Mouse (Mus musculus) adipocyte (in vitro differentiated cells): ENCODE measurements at regions not wholly inside any gene's neighbourhood (a gene's known extent, or its start where the extent isn't known, plus 50 kb on each side); places are given as distances from the start of the nearest gene placed in this dataset.
A peak's percentile ranks its signal among the peaks of the same experiment; 100 is the strongest.

Source experiments
- DNase-seq: peaks from one replicate; pipeline ENCODE4 v3.0.0-alpha.2; 2016; ENCODE audit warnings: low spot score

DNA sequence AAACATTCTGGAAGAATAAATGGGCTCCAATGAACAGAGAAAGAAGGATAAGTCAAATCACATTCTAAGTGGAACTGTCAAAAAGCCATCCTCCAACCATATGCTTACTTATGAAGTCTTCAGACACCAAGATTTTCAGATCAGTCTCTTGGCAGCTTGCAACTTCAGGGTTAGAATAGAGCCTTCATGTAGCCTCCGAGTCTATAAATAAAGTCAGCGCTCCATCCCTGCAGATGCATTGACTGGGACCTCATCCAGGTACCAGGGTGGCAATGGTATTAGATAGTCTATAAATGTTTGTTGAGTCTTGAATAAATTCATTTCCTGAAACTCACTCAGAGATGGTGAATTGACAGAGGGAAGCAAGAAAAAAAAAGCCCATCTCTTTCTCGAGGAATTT lies 107.2 kb upstream of the Eepd1 start:
- DNase-seq = no peak

DNA sequence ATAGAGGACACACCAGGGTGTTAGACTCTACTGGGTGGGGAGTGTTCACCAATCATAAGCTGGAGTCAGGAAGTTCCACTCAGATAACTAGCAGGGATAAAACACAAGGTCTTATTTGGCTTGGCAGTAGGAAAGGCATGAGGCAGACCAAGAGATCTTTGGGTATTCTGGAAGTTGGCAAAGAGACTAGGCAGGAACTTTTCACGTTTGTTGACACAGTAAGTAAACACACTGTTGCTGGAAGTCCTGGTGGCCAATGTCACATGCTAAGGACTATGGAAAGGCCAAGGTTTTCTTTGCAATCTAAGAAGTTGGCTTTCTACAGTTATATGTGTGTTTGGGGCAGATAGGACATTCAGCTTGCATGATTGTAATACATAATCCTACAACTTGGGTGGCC lies 105.1 kb upstream of the Eepd1 start:
- no peak for DNase-seq

DNA sequence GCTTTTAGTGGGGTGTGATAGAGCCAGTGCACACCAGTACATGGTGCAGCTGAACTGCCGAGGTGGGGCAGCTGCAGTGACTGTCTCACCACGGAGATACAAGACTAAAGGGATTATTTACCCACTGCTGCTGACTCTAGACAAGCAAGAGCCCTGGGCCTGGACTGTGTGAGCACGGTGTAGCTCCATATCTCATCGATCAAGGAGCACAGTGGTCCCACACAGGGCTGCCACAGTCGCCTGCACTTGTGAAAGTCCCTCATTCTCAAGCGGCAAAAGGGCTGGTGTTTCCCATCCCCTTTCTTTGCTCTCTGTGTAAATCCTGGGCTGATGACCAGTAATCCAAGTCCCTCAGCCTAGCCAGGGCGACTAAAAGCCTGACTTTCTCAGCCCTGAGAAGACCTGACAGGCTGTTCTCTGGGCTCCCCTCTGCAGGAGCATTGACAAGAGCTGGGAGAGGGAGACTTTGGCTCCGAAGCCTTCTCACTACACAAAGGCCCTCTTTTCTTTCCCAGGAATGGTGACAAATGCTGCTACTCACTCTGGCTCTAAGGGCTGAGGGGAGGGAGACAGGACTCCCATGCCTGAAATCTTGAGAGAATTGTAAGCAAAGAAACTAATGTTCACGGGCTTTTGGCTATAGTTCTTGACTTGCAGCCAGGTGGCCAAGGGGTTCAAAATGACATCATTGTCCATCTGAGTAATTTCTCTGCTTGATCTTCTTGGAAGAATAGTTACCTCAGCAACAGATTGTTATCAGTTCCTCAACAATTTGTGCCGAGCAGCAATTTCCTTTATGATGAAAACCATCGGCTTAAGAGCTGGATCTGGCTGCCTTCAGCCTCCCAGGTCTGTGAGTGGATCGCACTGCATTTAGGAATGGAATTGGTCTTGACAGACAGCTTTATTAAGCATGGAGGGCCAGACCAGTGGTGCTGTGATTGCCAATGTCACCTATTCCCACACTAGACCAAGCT lies 103.3 kb upstream of the Eepd1 start:
- DNase-seq = no peak

DNA sequence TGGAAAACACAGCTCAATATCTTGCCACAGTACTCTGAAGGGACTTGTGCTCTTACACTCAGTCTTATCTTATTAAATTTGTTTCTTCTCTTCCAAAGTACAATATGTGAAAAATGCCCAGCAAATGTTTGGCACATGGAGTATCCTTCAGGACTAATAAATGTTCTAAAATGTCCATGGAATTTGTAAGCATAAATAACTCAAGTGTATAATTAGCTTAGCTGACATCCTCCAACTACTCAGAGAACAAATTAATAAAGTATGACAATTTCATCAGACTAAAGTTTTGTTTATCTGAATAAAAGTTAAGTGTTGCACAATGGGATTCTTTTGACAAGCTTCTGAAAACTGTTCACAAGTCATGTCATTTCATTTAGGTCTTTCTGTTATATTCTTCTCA lies 96.0 kb upstream of the Eepd1 start:
- peak; percentile 21 for DNase-seq

DNA sequence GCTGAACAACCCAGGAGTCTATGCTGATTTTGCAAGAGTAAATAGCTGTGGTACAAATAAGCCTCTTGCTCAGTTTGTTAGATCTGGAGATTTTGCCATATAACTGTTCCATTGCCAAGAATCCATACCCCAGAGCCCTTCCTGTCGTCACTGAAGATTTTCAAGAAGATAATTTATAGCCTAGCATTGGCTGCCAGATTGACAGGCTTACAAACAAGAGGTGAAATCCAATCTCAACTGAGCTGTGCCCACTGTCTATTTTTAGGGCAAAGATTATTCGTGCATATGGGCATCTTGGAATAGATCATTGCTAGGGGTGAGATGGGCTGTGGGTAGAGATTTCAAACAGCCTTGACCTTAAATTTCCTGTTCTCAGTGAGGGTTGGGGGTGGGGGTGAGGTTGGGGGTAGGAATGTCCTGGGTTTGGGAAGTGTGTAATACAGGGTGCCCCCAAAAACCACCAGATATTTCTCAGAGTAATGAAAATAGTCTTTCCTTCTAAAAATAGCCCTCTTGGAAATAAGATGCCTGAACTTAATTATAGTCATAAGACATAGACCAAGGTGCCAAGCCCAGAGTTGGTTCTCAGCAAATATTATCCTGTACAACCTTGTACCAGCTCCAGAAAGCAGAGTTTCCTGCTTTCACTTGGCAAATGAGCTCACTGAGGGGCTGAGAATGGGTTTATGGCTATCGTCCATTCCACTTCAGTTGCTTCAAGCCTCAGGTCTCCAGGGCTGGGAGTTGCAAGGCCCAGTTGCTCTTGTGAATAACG lies 93.3 kb upstream of the Eepd1 start:
- DNase-seq = peak; percentile 79

DNA sequence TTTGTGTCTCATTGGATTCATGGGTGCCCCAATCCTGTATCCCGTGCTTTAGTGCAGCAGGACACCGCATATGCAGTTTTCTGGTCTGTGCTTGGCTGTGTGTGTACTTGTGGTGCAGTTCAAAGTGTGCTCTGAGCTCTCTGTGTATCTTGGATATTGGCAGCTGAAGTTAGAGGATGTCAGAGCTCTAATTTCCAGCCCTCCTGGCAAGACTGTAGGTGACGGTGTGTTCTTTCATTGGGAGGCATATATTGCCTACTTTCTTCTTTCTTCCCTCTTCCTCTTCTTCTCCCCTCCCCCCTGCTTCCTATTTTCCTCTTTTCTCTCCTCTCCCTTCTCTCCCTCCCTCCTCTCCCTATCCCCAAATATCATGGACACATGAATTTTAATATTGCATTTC lies 92.0 kb upstream of the Eepd1 start:
- no peak for DNase-seq

DNA sequence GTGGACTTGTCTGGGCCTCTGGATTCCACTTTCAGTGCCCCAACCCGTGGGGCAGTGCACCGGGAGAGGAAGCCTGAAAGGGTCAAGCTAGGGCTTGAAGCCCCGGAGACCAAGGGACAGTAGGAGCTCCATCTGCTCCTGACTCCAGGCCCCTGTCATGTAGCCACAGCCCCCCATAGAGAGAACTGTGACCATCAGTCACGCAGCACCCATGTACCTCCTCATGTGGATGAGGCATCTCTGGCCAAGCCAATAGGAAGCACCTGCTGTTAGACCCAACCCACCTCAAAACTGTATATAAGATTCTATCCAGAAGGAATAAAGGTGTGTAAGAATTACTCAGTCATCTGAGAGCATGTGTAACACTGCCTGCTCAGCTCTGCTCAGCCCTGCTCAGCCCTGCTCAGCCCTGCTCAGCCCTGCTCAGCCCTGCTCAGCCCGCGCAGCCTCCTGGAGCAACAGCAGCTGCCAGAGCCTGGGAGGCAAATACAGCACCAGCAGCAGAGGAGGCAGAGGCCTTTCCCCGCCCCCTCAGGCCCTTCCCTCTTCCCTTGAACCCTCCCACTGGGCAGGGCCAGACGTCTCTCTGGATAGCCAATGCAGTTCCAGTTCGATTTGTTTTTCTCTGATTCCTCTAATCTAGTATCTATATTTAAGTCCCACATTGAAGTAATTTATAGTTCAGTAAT lies 80.6 kb upstream of the Eepd1 start:
- no peak for DNase-seq

DNA sequence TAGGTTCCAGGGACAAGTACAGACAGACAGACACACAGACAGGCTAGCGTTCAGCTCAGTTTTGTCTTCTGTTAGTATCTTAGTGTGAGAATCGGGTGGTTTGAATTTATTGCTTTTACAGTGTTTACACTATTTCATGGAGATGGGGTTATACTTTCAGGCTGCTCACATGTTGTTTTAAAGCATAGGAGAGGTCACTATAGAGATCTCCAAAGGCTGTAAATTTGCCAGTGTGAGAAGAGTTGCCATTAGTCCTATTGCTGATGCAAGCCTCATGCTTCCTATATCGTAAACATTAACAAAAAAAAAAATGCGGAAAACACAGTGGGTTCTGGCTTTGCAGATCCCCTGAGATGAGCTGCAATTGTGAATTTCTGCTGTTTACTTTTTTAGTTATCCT lies 75.5 kb upstream of the Eepd1 start:
- DNase-seq = no peak

DNA sequence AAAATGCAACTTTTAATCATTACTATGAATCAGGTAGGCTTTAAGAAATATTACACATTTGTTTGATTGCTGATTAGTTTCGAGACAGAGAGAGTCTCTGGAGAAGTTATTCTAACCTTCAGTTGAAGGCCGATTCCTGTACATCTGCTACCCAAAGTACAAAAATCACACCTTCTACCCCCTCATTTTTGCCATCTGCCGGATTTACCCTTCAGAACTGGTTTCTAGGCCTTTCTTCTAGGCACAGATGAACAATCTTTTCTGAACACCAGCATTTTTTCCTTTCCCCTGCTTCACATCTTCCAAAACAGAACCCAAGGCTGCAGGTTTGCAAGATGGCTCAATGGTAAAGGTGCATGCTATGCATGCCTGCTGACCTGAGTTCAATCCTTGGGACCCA lies 72.8 kb upstream of the Eepd1 start:
- no peak for DNase-seq

DNA sequence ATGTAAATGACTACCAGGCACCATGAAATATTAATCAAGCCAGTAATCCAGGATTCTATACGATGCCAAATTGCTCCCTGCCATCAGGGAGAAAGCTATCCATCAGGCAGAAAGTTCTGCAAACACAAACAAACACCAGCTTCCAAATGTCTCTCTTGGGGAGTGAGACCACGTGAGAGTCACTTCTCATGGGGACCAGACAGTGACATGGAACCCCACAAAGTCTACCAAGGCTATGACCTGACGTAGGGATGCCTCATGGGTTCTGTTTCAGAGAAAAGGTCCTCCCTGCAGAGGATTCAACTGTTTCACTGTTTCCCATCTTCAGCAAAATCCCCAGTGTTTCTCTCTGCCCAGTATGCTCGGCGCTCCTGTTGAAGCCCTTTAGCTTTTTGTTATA lies 71.6 kb upstream of the Eepd1 start:
- no peak for DNase-seq

DNA sequence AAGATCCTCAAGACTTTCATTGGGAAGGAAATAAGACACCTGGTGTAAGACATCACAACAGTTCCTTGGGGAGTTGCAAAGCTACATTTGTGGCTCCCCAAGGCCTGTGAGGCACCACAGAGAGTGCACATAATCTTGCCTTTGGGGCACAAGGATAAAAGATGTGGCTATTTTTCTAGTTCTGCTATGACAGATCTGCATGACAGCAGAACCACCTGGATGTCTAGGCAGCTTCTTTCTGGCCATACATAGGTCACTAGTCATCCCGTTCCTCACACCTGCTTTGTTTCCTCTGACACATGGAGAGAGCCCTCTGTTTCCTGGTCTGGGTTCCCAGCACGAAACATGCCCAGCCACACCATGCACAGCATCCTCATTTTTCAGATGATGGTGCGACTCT lies 67.5 kb upstream of the Eepd1 start:
- no peak for DNase-seq

DNA sequence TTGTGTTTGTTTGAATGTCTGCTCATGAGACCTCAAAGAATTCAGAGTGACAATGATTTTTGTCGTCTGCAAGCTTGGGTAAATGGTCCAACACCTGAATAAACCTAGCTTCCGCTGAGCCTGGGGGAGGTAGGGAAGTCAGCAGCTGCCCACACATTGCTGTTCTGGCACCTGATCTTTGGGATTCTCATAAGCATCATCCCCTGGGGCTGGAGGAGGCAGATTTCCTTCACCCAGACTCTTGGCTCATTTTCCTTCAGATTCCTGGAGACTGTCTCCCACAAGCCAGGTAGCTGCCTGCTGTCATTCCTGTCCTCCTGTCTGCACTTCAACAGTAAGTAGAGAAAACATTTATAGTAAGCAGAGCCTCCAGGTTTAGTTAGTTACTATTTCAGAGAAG lies 67.0 kb upstream of the Eepd1 start:
- no peak for DNase-seq

DNA sequence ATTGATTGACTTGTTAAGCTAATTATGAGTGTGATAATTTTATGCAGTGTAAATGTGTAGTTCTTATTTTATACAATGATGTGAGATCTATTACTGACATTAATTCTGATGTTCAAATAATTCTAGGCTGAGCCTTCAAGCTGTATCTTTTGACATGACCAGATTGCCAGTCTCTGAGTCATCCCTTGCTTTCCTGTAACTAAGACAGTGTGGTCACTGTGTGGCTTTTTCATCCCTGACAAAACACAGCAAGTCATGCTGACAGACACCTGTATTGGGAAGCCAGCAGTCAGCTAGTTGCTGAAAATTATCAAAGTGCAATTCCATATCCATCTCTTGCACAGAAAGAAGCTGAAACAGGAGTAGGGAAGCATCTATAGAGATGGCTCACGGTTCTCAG lies 54.4 kb upstream of the Eepd1 start:
- no peak for DNase-seq

DNA sequence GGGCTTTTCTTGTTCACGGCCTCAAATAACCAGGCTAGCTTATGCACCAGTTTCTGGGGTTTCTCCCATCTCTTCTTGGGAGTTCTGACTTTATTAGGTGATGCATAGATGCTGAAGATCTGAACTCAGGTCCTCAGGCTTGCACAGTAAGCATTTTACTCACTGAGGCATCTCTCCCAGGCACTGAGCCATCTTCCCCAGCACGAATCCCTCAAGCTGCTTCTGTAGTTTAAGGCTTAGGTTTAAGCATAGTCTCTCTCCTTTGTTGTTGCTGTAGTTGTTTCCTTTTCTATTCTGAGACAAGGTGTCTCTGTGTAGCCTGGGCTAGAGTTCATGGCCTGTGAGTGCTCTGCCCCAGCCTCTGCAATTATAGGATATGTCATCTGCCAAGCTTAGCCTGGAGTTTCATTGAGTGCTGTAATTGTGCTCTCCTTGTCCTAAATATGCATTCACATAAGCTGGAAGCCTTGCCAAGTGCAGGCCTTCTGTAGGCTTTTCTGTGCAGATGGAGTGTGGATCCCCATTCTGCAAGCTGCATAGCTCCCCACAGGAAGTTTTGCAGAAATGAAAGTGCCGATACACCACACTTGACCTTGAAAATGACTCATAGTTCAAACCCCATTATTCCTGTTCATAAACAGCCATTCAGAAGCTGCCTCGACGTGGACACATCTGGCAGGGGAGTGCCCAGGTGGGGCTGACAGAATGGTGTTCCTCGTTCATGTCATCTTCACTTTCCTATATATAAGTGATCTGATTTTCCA lies 51.7 kb upstream of the Eepd1 start:
- no peak for DNase-seq
